In the genomic region with DNA sequence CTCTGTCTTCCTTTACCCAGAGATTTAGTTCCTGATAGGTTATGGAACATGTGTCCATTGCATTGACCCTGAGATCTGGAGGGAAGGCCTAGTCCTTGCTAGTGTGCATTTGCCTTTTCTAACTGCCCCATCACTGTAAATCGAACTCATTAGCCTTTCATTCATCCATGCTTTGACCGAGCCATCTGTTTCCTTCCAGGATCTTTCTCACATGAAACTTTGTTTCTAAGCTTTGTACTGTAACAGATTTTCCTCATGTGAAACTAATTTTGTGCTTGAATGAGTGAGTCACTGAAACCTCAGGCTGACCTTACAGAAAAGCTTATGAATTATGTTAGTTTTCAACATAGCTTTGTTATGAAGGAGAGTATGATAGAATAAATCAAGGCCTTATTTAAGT, we compare ENCODE assay signal across 21 mouse cellular contexts.
"Had no signal": no experiment of that assay in that cellular context is flagged by ENCODE, and none has a peak within 500 bp of the region (broad histone marks: within the 10 kb centered on the region; RNA-seq: fewer than 3 reads in every experiment).

No protein-coding gene starts in this region.

- H3K27me3 ChIP-seq: liver, embryonic 15.5 days; lung, embryonic 15.5 days; megakaryocyte, embryonic 14.5 days; midbrain, embryonic 12.5 days; neural tube, embryonic 13.5 days; neural tube, embryonic 15.5 days had no signal

- ATAC-seq: liver, postnatal 0 days; midbrain, embryonic 16.5 days had no signal

- H3K4me1 ChIP-seq: liver, embryonic 15.5 days; lung, embryonic 15.5 days; megakaryocyte, embryonic 14.5 days; midbrain, embryonic 10.5 days; midbrain, embryonic 12.5 days; neural tube, embryonic 13.5 days; neural tube, embryonic 15.5 days had no signal

- DNase-seq: liver, postnatal 0 days; lung, adult 2 months; lung, postnatal 10 days; midbrain, embryonic 14.5 days; right cerebral cortex, adult 18-20 months; right cerebral cortex, postnatal 25 days; right cerebral cortex, postnatal 4 days; spleen, adult 18-20 months; thymus, adult 18-20 months; thymus, postnatal 14 days; thymus, postnatal 36 days had no signal

- H3K9ac ChIP-seq: liver, embryonic 15.5 days; liver, postnatal 0 days; lung, embryonic 15.5 days; midbrain, embryonic 12.5 days; neural tube, embryonic 13.5 days; neural tube, embryonic 15.5 days had no signal

- H3K9me3 ChIP-seq: liver, embryonic 15.5 days; lung, embryonic 15.5 days; megakaryocyte, embryonic 14.5 days; midbrain, embryonic 10.5 days; midbrain, embryonic 12.5 days; neural tube, embryonic 13.5 days; neural tube, embryonic 15.5 days had no signal

- H3K4me2 ChIP-seq: liver, embryonic 15.5 days; lung, embryonic 15.5 days; midbrain, embryonic 12.5 days; neural tube, embryonic 13.5 days; neural tube, embryonic 15.5 days had no signal

- H3K27ac ChIP-seq: liver, embryonic 15.5 days; lung, embryonic 15.5 days; macrophage; midbrain, embryonic 10.5 days; midbrain, embryonic 12.5 days; neural tube, embryonic 13.5 days; neural tube, embryonic 15.5 days had no signal

- H3K36me3 ChIP-seq: liver, embryonic 15.5 days; lung, embryonic 15.5 days; midbrain, embryonic 10.5 days; midbrain, embryonic 12.5 days; neural tube, embryonic 13.5 days; neural tube, embryonic 15.5 days had no signal

- H3K4me3 ChIP-seq: liver, embryonic 15.5 days; lung, embryonic 15.5 days; megakaryocyte, embryonic 14.5 days; midbrain, embryonic 10.5 days; midbrain, embryonic 12.5 days; myocyte; neural tube, embryonic 13.5 days; neural tube, embryonic 15.5 days had no signal
